Mouse (Mus musculus) E14TG2a.4 (cell line): Measurements from ENCODE around the gene Cog3.
A peak's percentile ranks its signal among the peaks of the same experiment; 100 is the strongest.

Source experiments
- H3K27me3 ChIP-seq: 2 replicates; pipeline ENCODE4 v1.6.1; 2014; ENCODE audit warnings: low read length, control low read depth; ENCODE audit not compliant: insufficient read depth
- H3K36me3 ChIP-seq: 2 replicates; pipeline ENCODE4 v1.6.1; 2014; ENCODE audit warnings: low read length, control low read depth; ENCODE audit not compliant: insufficient read depth
- H3K4me1 ChIP-seq: replicated peaks from 2 replicates; pipeline ENCODE4 v1.6.1; 2014; ENCODE audit warnings: low read depth, low read length, control low read depth
- H3K4me3 ChIP-seq: replicated peaks from 2 replicates; pipeline ENCODE4 v1.5.1; 2014; ENCODE audit warnings: mild to moderate bottlenecking, low read length
- H3K9me3 ChIP-seq: 2 replicates; pipeline ENCODE4 v1.6.1; 2014; ENCODE audit warnings: low read length, control low read depth
- CTCF ChIP-seq: conservative IDR thresholded peaks from 2 replicates; pipeline ENCODE4 v1.5.1; 2014; ENCODE audit warnings: low read length
- NANOG ChIP-seq: IDR thresholded peaks from 2 replicates; pipeline ENCODE4 v1.6.1; 2014; ENCODE audit warnings: borderline replicate concordance, low read length, mixed read lengths
- POU5F1 ChIP-seq: IDR thresholded peaks from 2 replicates; pipeline ENCODE4 v1.6.1; 2014; ENCODE audit warnings: low read length, borderline replicate concordance

Gene Cog3

DNA sequence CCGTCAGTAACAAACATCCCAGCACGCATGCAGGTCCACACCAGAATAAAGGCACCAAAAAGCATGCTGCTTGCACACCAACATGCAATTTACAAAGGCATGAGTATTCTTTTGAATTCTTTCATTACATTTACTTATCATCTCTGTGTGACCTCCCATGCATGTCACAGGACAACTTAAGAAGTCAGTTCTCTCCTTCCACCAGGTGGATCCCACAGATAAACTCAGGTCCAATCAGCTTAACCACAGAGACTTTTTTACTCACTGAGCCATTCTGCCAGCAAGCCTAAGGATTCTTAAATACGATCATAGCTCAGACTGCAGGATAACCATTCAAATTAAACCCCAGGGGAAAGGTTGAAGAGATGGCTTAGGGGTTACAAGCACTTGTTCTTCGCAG lies 5.2 kb downstream of the Cog3 start:
- no peak for TF ChIP-seq CTCF
- no peak for TF ChIP-seq NANOG
- TF ChIP-seq POU5F1, result no peak
- no peaks in the 10 kb centered on the region for H3K27me3 ChIP-seq
- peaks cover 27% of the 10 kb centered on the region for H3K4me1 ChIP-seq
- no peak overlapping the region for H3K4me3 ChIP-seq
- H3K9me3 ChIP-seq, result no peaks in the 10 kb centered on the region
- H3K36me3 ChIP-seq, result peaks cover 33% of the 10 kb centered on the region

DNA sequence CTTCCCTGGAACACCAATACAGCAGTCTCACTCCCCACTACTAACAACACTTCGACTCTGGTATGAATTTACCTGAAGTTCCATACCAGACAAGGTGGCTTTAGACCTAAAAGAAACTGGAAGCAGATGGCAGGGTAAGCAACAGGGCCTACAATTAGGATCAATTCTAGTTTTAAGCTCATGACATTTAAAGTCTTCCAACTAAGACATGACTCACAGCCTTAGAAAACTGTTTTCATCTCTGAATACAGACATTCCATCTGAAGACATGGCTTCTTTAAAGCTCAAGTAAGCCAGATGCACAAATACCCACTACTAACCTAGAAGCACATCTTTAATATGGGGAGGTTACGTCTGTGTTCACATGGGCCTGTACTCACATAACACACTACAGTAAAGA lies 6.4 kb downstream of the Cog3 start:
- Histone ChIP-seq H3K9me3 (no peaks in the 10 kb centered on the region), H3K36me3 (peaks cover 38% of the 10 kb centered on the region), H3K4me3 (no peak overlapping the region), H3K4me1 (peaks cover 19% of the 10 kb centered on the region), H3K27me3 (no peaks in the 10 kb centered on the region)
- TF ChIP-seq POU5F1, result no peak
- TF ChIP-seq CTCF, result no peak
- no peak for TF ChIP-seq NANOG

DNA sequence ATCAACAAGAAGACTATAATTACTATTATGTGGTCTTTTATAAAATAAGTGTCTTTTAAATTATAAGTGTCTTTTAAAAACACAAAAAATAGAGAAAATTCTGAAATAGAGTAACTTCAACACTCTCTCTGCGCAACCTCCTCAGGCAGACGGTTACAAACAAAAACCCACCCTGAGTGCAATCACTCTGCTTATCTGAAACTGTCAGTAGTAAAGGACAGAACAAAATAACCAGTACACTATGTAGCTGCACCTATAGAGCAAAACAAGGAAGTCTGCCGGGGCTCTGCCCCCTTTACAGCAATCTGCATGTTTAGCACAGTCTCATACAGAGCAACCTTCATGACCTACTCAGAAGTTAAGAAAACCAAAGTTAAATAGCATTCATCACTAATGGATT lies 12.4 kb downstream of the Cog3 start:
- H3K4me3 ChIP-seq, result no peak overlapping the region
- TF ChIP-seq NANOG, result no peak
- no peak for TF ChIP-seq POU5F1
- no peak for TF ChIP-seq CTCF
- no peaks in the 10 kb centered on the region for H3K4me1 ChIP-seq
- no peaks in the 10 kb centered on the region for H3K9me3 ChIP-seq
- H3K36me3 ChIP-seq, result peaks cover 81% of the 10 kb centered on the region
- H3K27me3 ChIP-seq, result no peaks in the 10 kb centered on the region

DNA sequence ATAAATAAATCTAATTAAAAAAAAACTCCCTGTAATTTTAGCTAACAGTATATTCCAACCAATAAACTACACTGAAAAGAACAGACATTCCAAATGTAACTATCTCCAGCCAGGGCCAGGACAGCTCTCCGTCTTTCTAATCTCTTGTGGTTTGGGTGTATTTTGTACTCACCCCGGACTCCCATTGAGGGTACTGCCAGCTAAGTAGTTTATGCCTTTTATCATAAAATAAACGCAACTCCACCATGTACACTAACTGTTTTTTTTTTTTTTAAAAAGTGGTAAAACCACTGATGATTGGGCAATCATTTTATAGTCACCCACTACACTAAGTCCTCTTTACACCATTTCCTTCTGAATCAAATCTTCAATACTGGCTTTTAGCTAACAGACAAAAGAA lies 18.7 kb downstream of the Cog3 start:
- no peak for TF ChIP-seq CTCF
- TF ChIP-seq NANOG, result no peak
- no peak for TF ChIP-seq POU5F1
- H3K4me1 ChIP-seq, result no peaks in the 10 kb centered on the region

DNA sequence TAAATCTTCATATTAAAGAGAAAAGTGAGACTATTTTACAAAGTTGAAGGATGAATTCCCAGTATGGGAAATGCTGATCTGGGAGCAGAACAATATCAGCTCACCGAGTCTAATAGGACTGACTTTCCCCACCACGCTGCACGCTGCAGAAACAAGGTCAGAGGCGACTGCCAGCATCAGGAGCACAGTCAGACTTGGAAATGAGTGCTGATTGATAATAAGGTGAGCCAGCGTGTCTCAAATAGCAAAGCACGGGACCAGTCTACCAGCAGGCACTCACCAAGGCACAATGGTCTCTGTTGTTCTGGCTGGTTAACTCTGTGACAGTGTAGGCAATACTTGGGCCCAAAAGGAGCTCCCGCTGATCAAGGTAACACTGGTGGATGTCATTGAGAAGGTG lies 21.7 kb downstream of the Cog3 start:
- no peak for TF ChIP-seq CTCF
- no peak for TF ChIP-seq NANOG
- TF ChIP-seq POU5F1, result no peak
- no peaks in the 10 kb centered on the region for H3K4me1 ChIP-seq
- H3K4me3 ChIP-seq, result no peak overlapping the region
- no peaks in the 10 kb centered on the region for H3K27me3 ChIP-seq
- H3K9me3 ChIP-seq, result no peaks in the 10 kb centered on the region
- H3K36me3 ChIP-seq, result peaks cover 91% of the 10 kb centered on the region

More for the DNA sequence above, 18.7 kb downstream of the Cog3 start:
- Histone ChIP-seq H3K36me3 (peaks cover 87% of the 10 kb centered on the region), H3K27me3 (no peaks in the 10 kb centered on the region), H3K9me3 (no peaks in the 10 kb centered on the region), H3K4me3 (no peak overlapping the region)

DNA sequence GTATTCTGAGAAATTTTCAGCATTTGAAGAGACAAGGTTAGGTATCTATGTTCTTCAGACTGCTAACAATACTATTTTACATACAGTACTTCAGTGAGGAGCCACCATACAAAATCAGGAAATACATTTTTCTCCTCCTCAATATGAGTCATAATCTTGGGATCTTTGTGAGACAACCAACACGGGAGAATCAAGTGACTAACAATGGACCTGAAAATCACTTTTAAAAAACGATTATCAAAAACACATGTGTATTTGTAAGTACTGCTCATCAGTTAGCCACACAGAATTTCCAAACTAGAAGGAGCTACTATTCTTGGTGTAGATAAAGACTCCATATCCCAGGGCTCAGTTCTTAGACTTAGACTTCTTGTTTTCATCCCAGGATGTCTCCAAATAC lies 23.0 kb downstream of the Cog3 start:
- Histone ChIP-seq H3K9me3 (no peaks in the 10 kb centered on the region), H3K4me1 (no peaks in the 10 kb centered on the region; the same call in 1 of the 2 replicates), H3K36me3 (peaks cover 91% of the 10 kb centered on the region), H3K27me3 (no peaks in the 10 kb centered on the region), H3K4me3 (no peak overlapping the region)
- no peak for TF ChIP-seq CTCF
- no peak for TF ChIP-seq NANOG
- no peak for TF ChIP-seq POU5F1

DNA sequence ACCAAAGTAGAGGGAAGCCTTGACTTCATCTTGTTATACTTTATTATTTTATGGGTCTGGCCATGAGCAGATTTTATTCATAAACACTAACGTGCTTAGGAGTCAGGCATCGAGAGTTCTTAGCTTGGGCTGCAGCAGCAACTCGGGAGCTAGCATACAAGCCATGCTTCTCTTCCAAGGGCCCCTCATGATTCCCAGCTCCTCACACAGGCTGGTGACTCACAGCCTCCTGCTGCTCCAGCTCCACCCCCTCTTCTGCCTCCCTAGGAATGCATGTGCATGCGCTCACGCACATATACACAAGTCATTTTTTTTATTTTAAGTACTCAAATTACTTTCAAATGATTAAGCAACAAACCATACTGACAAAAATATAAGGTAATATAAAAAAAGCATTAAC lies 26.2 kb downstream of the Cog3 start:
- H3K9me3 ChIP-seq, result no peaks in the 10 kb centered on the region
- H3K4me3 ChIP-seq, result no peak overlapping the region
- peaks cover 84% of the 10 kb centered on the region for H3K36me3 ChIP-seq
- H3K4me1 ChIP-seq, result peaks cover 6% of the 10 kb centered on the region; the same call in 1 of the 2 replicates
- no peaks in the 10 kb centered on the region for H3K27me3 ChIP-seq
- TF ChIP-seq CTCF, result no peak
- no peak for TF ChIP-seq NANOG

DNA sequence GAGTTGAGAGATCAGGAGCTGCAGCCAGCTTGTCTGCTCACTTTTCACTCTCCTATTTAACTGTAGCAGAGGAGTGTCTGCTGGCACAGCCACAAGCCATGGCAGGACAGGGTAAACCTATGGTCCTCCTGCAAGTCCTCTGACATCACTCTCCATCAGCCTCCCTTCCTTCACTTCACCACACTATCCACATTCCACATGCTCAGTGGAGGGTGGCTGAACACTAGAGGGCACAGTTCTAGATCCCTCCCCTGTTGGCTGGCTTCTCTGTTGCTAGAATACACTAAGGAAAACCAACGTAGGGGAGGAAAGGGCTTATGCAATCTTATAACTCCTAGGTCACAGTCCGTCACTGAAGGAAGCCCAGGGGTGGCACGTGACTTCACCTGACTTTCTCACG lies 27.3 kb downstream of the Cog3 start:
- Histone ChIP-seq H3K27me3 (no peaks in the 10 kb centered on the region), H3K4me3 (no peak overlapping the region), H3K4me1 (peaks cover 6% of the 10 kb centered on the region; the same call in 1 of the 2 replicates), H3K36me3 (peaks cover 81% of the 10 kb centered on the region), H3K9me3 (no peaks in the 10 kb centered on the region)
- TF ChIP-seq CTCF (peak; percentile 29), NANOG (no peak), POU5F1 (no peak)

DNA sequence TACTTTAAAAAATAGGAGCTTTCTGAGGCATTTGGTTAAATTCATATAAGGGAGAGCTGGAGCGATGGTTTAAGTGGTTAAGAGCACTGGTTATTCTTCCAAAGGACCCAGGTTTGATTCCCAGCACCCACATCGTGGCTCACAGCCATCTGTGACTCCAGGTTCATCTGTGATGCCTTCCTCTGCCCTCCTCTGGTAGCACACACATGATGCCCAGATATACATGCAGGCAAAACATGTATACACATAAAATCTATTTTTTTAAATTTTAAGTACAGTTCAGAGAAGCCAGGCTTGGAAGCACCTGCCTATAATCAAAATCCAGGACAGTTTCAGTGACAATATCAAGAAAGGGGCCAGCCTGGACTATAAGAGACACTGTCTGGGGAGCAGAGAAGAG lies 31.5 kb downstream of the Cog3 start:
- Histone ChIP-seq H3K36me3 (peaks cover 84% of the 10 kb centered on the region), H3K4me3 (no peak overlapping the region), H3K4me1 (peaks cover 6% of the 10 kb centered on the region; the same call in 1 of the 2 replicates), H3K27me3 (no peaks in the 10 kb centered on the region), H3K9me3 (peaks cover 8% of the 10 kb centered on the region)
- TF ChIP-seq CTCF (no peak), POU5F1 (no peak), NANOG (no peak)
